Mouse (Mus musculus): ENCODE results near the gene Hoga1. TPM values are rescaled to one million over a fixed set of nuclear protein-coding genes. Genes with fewer than 3 reads are reported as not detected.

The Hoga1 gene
- polyA plus RNA-seq, 1 experiment from 2014 or later, result 0.69 TPM

Other genes starting within 250 kb of the Hoga1 start
- 17.8 and 19.5 TPM in 2 replicates for gene Arhgap19, start 243.6 kb upstream of the Hoga1 start, polyA plus RNA-seq (2016; fragmentation: Nextera tagmentation; extraction: Ambion mirVana)
- gene Frat1, start 215.6 kb upstream of the Hoga1 start, polyA plus RNA-seq (2016; fragmentation: Nextera tagmentation; extraction: Ambion mirVana), result 2.5 and 3.2 TPM in 2 replicates
- gene Frat2, start 197.5 kb upstream of the Hoga1 start, polyA plus RNA-seq (2016; fragmentation: Nextera tagmentation; extraction: Ambion mirVana), result 3.6 TPM in 2 replicates
- gene Rrp12, start 149.4 kb upstream of the Hoga1 start, polyA plus RNA-seq (2016; fragmentation: Nextera tagmentation; extraction: Ambion mirVana), result 16.9 TPM in 2 replicates
- 906 and 931 TPM in 2 replicates for gene Pgam1, start 133.7 kb upstream of the Hoga1 start, polyA plus RNA-seq (2016; fragmentation: Nextera tagmentation; extraction: Ambion mirVana)
- gene Exosc1, start 112.2 kb upstream of the Hoga1 start, polyA plus RNA-seq (2016; fragmentation: Nextera tagmentation; extraction: Ambion mirVana), result 49.2 and 52.2 TPM in 2 replicates
- gene Zdhhc16, start 112.1 kb upstream of the Hoga1 start, polyA plus RNA-seq (2016; fragmentation: Nextera tagmentation; extraction: Ambion mirVana), result 55.2 and 58.1 TPM in 2 replicates
- 21.6 and 26.3 TPM in 2 replicates for gene Mms19, start 64.5 kb upstream of the Hoga1 start, polyA plus RNA-seq (2016; fragmentation: Nextera tagmentation; extraction: Ambion mirVana)
- gene Ubtd1, start 63.8 kb upstream of the Hoga1 start, polyA plus RNA-seq (2016; fragmentation: Nextera tagmentation; extraction: Ambion mirVana), result 13.8 and 16.1 TPM in 2 replicates
- gene Ankrd2, start 9.6 kb upstream of the Hoga1 start, polyA plus RNA-seq (2016; fragmentation: Nextera tagmentation; extraction: Ambion mirVana), result not detected in 2 replicates
- gene 4933411K16Rik, start 6.6 kb downstream of the Hoga1 start, polyA plus RNA-seq (2016; fragmentation: Nextera tagmentation; extraction: Ambion mirVana), result not detected in 2 replicates
- 15.2 and 17.1 TPM in 2 replicates for gene Morn4, start 40.7 kb downstream of the Hoga1 start, polyA plus RNA-seq (2016; fragmentation: Nextera tagmentation; extraction: Ambion mirVana)
- 22.0 TPM in 2 replicates for gene Pi4k2a, start 44.9 kb downstream of the Hoga1 start, polyA plus RNA-seq (2016; fragmentation: Nextera tagmentation; extraction: Ambion mirVana)
- 26.2 and 26.4 TPM in 2 replicates for gene Avpi1, start 83.4 kb downstream of the Hoga1 start, polyA plus RNA-seq (2016; fragmentation: Nextera tagmentation; extraction: Ambion mirVana)
- 16.1 and 19.9 TPM in 2 replicates for gene Marveld1, start 101.8 kb downstream of the Hoga1 start, polyA plus RNA-seq (2016; fragmentation: Nextera tagmentation; extraction: Ambion mirVana)
- 27.2 and 27.7 TPM in 2 replicates for gene Zfyve27, start 118.3 kb downstream of the Hoga1 start, polyA plus RNA-seq (2016; fragmentation: Nextera tagmentation; extraction: Ambion mirVana)
- 5.4 and 5.9 TPM in 2 replicates for gene Sfrp5, start 156.6 kb downstream of the Hoga1 start, polyA plus RNA-seq (2016; fragmentation: Nextera tagmentation; extraction: Ambion mirVana)
- gene Golga7b, start 202.0 kb downstream of the Hoga1 start, polyA plus RNA-seq (2016; fragmentation: Nextera tagmentation; extraction: Ambion mirVana), result 0.21 and 0.27 TPM in 2 replicates